Mouse (Mus musculus) megakaryocyte, embryonic 14.5 days (primary cell): Measurements from ENCODE around the gene Slc44a5.

Experiments
- FLI1 ChIP-seq: IDR thresholded peaks from 2 replicates; pipeline ENCODE4 v1.6.1; 2012; ENCODE audit warnings: low read length, inconsistent platforms, mixed read lengths
- GATA1 ChIP-seq: IDR thresholded peaks from 3 replicates; pipeline ENCODE4 v1.6.1; 2012; ENCODE audit warnings: mixed read lengths, low read length, inconsistent platforms, borderline replicate concordance

GRCm38 (mm10) chr3:153960884-153961283 is 12.4 kb upstream of the Slc44a5 start:
- no peak for TF ChIP-seq GATA1
- no peak for TF ChIP-seq FLI1
